Mouse (Mus musculus) kidney, adult 9 months (tissue): ENCODE results near the gene Gclc.
"Not testable (repeated sequence)": the region's sequence is repeated elsewhere in the genome, so short reads cannot be mapped to it uniquely, and the experiment has no call there.

Experiments used
- DNase-seq: peaks from one replicate; pipeline ENCODE4 v3.0.0; 2022

Gene Gclc

DNA sequence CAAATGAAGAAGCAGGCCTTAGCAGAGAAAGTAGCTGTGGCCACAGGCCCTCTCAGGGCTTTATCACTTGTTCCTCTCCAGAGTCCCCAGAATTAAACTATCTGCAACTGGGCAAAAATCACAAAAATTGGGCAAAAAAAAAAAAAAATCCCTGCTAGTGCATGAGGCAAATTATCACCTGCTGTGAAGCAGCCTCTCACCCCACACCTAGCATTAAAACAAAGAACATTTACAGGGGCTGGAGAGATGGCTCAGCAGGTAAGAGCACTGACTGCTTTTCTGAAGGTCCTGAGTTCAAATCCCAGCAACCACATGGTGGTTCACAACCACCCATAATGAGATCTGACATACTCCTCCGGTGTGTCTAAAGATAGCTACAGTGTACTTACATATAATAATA lies 6.0 kb upstream of the Gclc start:
- DNase-seq, result not testable (repeated sequence)

DNA sequence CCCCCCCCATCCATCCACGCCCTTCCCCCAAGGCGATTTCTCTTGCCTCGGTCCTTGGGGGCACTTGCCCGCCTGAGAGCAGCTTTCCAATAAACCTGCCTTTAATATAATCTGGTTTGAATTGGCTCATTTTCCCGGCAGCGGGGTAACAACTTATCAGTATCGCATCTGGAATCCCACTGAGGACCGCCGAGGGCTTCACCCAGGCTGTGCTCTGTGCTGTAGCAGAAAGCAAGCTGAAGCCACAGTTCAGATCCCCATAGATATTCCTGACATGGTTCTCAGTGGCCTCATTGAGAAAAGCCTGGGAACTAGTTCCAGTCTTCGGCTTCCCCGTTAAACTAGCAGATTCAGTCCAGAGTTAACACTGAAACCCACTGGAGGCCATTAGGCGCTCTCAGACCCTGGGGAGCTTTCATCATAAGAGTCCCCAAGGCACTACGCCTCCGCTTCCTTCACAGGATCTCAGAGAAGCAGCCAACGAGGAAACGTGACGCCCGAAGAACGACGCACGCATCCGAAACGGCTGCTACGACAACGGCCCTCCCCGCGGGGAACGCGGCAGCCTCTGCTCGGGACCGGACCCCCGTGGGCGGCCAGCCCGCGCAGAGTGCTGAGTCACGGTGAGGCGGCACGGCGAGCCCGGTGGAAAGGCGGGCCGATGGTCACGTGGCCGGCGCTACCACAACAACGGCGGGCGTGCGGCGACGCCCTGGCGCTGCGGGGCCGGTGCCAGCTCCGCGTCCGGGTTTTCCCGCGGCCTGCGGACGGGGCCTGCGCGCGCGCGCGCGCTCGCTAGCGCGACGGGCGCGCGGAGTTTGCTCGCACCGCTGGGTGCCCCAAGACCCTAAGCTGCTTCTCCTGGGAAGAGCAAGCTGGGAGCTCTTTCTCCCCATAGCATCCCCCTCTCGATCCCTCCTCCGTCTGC lies 3.9 kb upstream of the Gclc start:
- peak; percentile 96 for DNase-seq

DNA sequence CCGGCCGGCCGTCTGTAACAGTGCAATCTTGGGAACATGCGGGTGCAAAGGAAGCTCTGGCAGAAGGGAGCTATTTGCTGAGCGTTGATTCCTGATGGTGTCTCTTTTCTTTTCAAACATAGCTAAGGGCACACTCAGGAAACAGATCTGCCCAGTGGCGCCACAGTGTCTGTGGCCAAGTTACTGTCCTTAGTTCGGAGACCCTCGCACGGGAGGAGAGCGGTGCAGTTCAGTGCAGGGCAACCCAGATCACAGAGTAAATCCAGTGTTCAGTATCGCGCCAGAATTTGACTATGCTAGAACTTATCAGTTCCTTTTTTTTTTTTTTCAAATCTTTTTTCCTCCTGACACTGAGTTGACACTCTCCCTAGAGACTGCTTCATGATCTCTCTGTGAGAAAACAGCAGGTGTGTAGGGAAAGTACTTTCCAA lies 3.2 kb upstream of the Gclc start:
- peak; percentile 53 for DNase-seq

DNA sequence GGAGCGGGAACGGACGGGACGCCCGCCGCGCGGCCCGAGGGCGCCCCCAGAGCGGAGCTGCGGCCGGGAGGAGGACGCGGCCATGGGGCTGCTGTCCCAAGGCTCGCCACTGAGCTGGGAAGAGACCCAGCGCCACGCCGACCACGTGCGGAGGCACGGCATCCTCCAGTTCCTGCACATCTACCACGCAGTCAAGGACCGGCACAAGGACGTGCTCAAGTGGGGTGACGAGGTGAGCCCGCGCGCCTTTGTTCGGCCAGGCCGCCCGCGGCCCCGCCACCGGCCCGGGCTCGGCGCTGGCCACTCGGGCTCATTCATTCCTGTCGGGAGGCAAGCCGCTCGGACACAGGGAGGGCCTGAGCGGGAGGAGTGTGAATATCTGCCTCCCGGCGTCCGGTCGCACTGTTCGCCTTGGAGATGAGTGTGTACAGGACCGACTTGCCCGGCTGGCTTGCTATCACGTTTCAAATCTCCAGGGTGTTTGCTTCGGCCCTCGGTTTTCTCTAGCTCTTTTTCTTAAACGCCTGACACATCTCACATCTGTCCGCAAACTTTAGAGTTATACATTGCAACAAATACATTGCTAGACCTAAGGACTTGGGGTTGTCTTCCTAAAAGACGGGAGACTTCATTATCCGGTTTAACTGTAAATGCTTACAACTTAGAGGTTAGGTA lies 530 bp downstream of the Gclc start:
- DNase-seq, result peak; percentile 65

DNA sequence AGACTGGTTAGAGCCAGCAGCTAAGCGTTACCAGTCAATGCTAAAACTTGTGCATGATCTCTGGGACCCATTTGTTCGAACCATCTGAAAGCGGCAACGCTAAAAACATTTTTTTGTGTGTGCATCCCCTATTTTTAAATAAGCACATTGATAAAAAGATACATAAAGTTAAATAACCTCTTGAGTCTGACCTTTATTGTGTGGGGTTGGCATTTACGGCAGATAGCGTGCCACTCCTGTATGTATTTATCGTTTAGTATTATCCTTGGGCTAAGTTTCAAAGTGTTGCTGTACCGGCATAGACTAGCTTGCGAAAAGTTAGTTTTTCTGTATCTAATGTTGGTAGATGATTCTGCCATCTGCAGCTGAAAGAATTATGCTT lies 1.1 kb downstream of the Gclc start:
- no peak for DNase-seq

DNA sequence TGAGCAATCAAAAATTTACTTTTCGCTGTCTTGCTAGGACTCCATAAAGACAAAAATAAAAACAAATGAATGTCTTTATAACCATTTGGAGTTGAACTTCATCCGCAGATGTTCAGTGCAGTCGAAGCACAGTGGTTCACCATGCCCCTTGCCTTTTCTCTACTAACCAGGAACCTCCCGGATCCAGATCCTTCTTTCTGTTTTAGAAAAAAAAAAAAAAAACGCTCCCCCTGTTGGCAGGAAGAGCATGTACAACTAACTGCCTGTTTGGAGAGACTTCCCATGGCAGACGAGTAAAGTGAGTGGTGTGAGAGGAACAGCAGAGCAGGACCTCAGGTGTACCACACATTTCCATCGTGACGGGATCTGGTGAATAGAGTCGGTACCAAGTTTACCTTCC lies 1.7 kb downstream of the Gclc start:
- no peak for DNase-seq

DNA sequence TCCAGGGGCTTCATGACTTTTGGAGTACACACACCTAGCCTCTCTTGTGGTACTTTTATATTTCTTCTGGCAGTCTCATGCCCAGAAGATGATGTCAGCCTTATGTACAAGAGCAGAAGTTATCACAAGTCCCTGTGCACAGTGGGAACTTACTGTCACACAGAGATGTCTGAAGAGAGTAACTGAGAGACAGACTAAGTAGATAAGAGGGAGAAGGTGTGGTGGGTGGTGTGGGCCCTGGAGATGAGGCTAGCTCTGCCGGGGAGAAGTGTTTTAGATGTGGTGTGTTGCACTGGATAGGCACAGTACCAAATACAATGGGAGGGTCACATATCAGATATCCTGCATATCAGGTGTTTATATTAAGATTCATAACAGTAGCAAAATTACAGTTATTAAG lies 3.0 kb downstream of the Gclc start:
- DNase-seq, result no peak

DNA sequence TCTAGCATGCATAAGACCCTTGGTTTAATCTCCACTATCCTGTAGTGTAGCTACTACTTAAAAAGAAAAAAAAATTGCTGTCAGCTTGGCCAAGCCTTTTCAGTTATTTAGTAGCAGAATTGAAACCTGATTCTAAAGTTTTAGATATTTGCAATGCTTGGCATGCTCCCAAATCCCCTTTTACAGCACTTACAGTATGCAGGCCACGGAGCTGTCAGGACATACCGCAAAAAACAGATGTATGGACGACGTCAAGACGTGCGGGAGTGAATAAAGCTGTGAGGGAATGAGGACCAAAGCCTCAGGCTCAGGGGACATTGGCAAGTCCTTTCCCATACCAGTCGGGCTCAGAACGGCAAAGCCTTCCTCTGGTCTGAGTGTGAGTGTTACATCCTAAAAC lies 4.1 kb downstream of the Gclc start:
- no peak for DNase-seq

DNA sequence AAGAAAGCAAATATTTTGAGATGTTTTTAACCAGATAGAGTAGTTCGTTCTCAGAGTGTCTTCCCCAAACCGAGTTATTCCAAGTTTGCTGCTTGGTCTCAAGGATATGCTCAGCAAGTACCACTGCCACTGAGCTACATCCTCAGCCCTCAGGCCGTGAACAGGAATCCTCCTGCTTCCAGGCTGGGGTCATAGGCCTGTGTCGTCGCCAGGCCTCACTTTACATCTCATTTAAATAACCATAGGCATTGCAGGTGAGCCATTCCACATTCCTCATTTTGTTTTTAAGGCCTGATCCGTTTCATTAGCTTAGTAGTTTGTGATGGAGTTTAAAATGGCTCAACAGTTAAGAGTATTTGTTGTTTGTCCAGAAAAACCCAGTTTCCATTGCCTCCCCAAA lies 4.8 kb downstream of the Gclc start:
- DNase-seq, result no peak

DNA sequence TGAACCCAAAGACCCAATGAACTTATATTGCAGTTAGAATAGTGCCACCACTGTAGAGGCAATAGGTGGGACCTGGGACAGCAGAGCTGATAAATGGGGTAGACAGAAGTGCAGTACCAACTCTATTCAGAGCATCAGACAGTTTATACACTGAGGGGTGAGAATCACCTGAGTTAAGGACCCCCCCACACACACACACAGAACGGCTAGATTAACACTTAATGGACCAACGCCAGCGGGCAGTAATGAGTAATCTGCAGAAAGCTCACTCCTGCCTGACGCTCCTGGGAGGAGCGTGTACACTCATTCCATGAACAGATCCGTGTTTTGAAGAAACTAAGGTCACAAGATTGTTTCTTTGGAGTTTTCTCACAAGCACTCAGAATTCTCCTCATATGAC lies 5.4 kb downstream of the Gclc start:
- DNase-seq, result peak; percentile 75

DNA sequence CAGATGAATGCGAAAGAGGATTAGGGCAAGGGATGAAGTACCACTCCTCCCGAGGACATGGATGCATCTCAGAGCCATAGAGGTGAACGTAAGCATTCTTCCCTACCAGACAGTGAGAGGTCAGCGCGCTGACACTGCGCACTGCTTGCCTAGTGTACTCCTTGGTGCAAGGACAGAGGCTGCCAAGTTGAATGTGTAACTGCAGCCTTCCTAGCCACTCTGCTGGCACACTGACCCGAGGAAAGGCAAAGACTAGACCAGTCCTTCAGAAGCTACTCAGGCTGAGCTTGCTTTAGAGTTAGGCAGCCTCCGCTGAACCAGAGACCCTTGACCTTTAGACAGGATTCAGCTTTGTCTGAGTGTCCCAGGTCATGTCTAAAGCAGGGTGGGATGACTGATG lies 11.9 kb downstream of the Gclc start:
- DNase-seq, result peak; percentile 54

DNA sequence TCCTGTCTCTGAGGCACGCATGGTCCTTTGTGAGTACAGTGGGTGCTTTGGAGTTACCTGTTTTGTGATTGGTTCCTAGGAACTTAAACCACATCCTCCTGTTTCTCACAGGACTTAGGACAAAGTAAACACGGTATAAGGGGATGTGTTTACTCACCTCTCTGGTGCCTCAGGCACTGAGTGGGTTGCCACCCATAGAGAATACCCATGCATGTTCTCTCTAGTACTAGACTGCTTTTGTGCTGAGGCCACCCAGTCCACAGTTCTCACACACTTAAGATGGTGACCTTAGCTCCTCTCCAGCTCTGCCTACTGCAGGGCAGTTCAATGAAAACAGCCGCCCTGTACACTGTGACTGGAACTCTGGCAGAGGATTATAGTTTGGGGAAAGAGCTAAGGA lies 12.4 kb downstream of the Gclc start:
- DNase-seq, result no peak

DNA sequence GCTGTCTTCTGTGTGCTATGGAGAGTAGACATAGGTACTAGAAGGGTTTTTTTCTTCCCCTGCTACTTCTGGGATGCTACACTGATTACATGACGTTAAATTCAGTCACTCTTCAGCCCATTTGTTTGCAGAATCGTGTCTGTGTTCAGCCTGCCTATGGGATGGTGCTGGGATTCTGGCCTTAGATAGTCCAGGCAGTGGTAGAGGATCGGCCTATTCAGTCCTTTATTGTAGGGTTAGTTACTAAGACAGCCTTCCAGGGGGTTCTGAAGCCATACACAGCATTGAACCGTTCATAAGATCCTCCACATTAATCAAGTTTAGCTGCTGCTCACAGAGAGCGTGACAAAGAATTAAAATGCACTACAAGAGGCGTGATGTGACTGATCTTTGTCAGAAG lies 16.6 kb downstream of the Gclc start:
- DNase-seq, result no peak

DNA sequence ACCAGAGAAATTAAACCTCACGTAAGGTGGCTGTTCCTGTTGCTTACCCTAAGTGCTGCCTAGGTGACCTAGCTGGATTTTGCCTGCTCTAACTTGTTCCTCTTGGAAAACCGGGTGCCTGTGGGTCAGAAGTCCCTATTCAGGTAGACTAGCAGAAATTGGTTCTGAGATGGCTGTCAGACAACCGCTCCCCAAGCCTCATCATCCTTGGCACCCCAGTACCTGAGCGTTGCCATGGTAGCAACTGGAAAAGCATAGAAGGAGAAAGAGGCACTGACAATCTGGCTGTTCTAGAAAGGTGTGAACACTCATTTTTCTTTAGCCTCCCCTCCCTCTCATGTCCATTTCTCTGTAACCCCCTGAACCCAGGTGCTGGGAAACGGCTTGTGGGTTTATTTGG lies 17.0 kb downstream of the Gclc start:
- DNase-seq, result no peak

DNA sequence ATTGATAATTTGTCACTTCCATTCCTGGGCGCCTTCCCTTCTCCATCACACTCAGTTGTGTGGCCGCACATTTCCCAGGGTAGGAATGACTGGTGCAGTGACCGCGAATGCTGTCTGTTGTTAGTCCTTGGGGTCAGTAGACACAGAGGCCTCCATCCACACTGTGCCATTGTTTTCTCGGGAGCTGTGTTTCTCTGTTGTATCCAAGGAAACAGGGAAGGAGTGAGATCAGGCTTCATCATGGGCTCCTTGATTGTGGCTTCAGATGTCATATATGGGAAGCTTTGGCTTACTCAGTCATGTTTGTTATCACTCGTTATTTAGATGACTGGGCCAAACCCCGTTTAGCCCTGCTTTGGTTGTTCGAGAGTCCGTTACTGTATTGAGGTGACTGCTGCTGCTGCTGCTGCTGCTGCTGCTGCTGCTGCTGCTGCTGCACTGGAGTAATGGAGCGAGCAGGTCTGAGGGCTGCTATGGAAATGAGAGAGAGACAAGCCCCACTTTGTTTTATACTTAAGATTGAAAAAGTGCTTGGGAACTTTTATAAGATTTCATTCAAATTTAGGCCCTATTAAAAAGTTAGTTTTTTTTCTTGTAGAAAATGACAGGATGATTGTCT lies 17.5 kb downstream of the Gclc start:
- DNase-seq, result no peak

DNA sequence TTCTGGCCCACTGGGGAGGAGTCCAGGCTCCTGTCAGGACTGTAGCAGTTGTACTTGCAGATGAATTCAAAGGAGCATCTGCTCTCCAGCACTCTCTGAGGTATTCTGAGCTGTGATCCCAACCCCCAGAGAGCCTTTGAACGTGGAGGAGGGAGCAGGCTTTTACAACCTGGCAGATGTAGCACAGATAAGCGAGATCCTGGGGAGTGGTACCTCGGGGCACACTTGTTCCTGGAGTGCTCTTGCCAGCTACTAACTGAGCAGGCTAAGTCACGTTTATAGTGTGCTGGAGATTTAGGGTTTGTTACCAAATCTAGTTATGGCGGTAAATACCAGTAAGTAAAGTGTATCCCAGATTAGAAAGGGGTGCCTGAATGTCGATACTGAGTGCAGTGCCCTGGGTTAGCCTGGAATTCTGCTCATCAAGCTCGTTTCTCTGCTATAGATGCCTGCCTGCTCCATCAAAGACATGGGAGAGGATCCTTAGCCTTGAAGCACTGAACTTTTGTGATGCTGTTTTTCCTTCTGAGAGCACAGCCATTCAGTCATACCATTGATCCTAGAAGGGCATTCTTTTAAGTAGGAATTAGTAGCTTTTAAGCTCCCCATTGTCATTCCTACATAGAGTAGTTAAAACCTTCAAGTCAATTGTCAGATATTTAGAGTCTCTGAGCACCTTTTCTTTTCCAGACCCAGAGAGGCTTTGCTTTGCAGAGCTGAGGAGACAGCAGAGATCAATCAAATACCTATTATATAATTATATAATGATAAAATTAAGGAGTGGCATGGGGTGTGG lies 22.6 kb downstream of the Gclc start:
- no peak for DNase-seq

DNA sequence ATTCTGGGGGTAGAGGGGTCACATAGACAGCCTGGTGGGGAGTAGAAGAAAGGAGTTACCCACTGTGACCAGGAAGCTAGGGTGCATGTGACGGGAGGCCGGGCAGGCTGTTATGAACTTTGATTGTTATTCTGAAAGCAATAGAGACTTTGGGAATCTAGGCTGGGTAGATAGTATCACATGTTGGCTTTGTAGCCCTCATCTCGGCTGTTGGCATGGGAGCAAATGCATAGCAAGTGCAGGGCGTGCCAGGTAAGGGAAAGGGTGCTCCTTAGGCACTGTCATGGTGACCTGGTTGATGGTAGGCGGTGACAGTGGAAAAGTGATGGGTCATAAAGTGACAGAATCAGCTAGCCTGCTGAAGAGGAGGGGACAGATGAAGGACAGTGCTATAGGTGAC lies 23.3 kb downstream of the Gclc start:
- DNase-seq, result no peak

DNA sequence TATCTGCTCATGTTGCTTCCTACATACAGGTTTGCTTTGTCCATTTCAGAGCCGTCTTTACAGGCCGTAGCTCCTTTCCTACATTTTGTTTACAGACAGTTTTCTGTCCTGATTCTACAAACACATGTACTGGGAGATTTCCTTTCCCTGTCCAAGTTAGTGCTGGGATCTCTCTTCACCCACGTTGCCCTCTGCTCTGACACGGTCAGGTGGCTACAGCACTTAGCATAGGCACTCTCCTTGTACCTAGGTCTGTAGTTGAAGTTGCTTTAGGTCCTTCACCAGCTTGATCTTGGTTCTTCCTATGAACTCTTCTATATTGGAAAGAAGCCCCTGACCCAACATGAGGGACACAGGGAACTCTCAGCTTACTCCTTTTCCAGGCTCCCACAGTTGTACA lies 25.4 kb downstream of the Gclc start:
- DNase-seq, result no peak

DNA sequence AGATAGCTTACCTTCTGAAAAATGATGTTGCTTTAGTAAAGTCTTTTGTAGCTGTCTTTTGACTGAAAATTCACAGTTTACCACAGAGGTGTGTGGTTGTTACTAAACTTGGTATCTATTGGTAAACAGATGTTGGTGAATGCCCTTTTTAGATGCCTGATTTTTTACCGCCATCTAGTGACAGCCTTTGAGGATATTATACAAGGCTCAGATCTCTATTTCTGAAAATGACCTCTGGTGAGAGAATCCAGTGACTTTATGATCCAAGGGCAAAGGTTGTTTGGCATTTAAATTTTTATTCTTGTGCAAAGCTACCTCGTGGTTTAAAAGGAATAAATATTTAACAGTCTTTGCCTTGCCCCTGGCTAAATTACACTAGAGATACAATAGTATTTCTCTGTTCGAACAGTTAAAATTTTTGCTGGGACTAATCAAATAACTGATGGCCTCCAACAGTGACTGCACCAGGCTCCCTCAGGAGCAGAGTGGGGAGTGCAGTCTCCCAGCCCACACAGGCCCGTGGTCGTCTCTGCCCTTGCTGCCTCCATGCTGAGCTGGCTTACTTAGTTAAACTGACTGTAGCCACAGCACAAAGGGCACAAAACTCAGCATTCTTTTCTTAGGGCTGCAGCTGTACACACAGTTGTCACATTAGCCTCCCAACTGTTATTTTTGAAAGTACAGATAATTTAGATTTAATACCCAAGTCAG lies 27.3 kb downstream of the Gclc start:
- peak; percentile 95 for DNase-seq

DNA sequence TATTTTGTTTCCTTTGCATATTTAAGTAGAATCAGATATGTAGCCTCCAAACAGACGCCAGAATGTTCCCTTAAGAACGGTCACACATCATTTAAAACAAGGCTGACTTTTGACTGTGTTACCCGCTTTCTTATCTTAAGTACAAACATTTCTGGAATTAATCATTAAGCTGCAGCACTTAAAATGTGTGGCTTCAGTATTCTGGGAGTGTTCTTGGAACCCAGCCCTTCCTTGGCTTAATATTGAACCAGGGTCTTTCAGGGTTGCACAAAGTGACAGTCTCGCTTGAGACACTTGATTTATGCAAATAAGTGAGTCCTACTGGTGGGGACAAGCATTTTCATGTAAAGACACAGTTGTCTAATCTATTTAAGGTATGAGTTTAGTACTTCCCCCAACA lies 27.9 kb downstream of the Gclc start:
- peak; percentile 95 for DNase-seq

DNA sequence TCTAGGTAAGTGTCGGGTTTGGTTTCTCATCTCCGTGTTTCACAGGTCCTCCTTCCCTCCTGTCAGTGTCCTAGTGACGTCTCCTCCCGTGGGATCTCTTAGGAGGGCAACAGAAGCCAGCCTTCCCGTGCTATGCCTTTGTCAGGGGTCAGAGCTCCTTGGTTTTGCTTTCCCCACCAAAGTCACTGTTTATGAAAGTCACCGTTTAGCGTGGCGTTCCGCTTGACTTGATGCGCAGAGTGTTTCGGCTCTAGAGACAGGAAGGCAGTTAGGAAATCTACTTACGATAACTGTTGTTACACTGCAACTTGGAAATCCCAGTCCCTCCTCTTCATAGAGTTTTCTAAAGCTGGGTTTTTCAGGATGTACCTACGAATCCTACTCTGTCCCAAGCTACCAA lies 28.7 kb downstream of the Gclc start:
- DNase-seq, result peak; percentile 49

DNA sequence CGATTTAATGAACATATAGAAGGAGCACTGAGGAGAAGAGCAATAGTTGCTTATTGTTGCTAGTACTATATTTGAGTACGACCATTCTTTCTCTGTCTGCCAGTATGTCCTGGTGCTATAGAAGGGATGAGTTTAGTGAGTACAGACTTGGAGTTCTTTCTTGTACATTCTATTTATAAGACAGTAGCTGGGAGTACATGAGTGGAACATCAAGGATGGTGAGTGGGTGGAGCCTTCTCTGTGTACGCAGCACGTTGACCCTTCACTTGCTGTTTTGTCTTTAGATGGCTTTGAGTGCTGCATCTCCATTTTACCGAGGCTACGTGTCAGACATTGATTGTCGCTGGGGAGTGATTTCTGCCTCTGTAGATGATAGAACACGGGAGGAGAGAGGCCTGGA lies 31.1 kb downstream of the Gclc start:
- DNase-seq, result no peak

DNA sequence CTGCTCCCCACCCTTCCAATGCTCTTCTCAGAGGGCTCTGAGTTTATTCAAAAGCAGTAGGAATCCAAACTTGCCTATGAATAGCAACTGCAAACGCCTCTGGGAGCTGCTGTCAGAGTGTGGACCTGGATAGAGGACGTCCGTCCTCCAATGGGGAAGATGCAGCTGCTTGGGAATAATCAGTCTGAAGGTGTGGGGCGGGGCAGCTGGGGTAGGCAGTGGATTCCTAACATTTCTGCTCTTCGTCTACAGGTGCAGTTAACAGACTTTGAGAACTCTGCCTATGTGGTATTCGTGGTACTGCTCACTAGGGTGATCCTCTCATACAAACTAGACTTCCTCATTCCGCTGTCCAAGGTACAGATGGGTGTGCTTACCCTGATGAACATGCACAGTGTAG lies 33.6 kb downstream of the Gclc start:
- no peak for DNase-seq
